Mouse (Mus musculus) thymus, postnatal 0 days (tissue): ENCODE measurements at regions not wholly inside any gene's neighbourhood (a gene's known extent, or its start where the extent isn't known, plus 50 kb on each side); places are given as distances from the start of the nearest gene placed in this dataset.
"Not testable (repeated sequence)": the region's sequence is repeated elsewhere in the genome, so short reads cannot be mapped to it uniquely, and the experiment has no call there.

Source experiments
- DNase-seq: peaks from one replicate; pipeline ENCODE4 v3.0.0-alpha.2; 2015; ENCODE audit warnings: low spot score

DNA sequence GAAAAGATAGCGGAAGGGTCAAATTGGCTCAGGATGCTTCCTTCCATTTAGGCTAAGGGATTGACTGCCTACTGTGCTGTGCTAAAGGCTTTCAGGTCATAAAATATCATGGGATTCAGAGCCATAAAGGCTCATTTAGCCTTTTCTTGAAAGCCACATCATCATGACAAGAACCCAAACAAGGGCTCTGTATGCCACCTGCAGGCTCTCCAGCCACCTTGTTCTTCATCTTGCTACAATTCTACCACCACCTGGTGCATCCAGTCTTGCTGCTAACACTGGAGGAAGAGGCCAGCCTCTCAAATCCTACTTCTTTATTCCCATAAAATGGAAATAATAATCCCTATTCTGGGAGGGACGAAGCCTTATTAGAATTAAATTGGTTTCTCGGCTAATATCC, 155.9 kb upstream of the Gm12728 start:
- no peak for DNase-seq

DNA sequence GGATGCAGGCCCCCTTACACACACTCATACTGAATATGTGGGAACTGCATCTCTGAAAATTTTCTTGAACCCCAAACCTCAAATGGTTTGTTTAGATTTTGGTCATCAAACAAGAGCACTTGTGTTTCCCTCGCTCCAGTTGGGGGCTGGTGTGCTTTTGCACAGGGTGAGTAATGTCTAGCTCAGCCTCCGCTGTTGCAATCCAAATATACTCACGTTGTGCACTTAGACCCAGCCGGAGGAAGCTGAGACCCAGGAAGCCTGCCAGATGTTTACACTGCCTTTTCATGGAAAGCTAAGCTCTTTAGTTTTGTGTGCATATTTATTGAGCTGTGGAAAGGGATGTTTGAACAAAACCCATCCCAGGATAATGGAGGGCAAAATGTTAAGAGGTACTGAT, 148.9 kb upstream of the Gm12728 start:
- DNase-seq: no peak

DNA sequence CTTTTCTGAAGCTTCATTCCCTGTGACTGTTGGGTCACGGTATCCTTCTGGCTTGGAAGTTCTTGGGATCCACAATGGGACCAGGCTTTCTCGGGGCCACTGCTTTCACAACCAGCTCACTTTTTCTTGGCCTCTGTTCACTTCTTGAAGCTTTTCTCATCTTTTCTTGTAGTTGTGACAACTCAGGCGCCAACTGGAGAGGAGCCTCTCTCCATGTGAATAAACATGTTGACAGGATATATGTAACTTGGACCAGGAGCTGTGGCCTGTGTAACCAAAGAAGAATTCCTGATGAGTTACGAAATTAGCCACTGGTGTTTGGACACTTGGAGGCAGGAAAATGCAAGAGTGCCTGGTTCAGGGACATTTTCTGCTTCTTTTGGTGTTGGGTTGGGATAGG, 148.1 kb upstream of the Gm12728 start:
- DNase-seq: no peak

DNA sequence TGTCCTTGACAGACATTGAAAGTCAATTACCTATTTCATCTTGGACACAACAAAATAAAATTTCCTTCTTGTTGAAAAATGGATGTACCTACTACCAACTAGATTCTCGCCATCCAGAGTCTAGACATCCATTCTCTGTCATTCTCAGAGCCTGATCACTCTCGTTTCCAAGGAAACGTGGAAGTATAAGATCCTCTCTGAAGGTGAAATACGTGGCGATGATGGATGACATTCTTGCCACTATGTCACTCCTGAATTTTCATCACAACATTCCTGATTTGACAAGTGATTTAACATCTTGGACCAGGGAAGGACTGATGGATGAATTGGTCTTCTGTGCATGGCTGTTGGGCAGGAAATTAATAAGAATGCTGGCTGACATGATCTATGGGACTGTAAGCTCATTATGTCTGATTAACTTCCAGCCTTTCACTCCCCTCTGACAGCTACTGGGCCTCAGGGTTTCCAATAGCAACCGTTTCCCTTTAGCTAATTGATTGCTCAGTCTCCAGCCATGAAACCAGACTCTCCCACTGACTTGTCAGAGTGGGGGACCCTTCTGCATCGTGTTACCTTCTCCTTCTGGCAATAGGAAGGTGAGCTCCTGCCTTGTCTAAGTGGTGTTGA, 140.7 kb upstream of the Gm12728 start:
- no peak for DNase-seq

DNA sequence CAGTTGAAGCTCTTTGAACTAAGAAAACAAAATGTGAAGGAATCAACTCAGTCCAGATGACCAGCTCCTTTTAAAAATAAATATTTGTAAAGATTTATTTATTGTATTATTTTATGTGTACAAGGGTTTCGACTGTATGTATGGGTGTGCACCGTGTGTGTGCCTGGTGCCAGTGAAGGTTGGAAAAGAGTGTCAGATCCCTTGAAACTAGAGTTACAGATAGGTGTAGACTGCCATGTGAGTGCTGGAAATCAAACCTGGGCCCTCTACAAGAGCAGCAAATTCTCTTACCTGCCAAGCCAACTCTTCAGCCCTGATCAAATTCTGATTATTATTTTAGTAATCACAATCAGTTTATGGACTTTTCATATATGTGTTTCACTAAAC, 140.2 kb upstream of the Gm12728 start:
- DNase-seq: no peak

DNA sequence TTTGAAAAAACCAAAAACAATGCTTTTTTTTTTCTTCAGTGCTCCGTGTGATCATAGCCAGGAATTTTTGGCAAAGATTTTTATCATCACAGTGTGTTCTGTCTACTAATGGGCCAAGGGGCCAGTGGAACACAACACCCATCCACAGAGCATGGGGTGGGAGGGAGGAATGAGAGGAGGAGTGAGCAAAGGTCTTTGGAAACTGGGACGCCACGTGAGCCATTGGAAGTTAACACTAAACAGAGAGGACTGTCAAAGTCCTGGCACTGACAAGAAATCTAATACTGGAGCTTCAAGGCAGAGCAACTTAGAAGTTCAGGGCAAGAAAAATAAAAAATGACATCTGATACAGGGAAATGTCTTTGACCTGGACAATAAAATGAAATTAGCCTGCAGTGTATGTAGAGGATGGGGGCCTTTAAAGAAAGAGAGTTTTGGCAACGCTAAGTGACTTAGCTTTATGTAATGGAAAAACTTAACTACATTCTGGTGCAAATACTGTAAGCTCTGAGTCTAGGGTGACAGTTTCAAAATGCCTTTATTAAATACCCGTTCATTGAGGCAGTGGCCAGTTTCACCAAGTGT, 133.5 kb upstream of the Gm12728 start:
- DNase-seq: no peak

DNA sequence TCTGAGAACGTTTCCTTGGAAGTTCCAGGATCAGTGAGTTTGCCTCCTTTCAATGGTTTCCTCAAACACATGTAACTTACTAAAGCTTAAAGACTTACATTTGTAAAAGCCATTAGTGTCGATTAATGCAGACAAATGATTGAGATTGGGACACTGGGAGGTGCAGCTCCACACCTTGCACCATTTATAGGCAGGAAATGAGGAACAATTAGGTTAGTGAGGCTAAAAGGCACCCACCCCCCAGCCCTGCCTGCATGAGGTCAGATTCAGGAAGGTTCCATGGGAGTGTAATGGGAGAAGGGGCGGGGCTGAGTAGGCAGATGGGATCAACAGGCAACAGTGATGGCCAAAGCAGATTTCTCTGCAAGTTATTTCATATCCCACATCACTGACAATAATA, 131.1 kb upstream of the Gm12728 start:
- no peak for DNase-seq

DNA sequence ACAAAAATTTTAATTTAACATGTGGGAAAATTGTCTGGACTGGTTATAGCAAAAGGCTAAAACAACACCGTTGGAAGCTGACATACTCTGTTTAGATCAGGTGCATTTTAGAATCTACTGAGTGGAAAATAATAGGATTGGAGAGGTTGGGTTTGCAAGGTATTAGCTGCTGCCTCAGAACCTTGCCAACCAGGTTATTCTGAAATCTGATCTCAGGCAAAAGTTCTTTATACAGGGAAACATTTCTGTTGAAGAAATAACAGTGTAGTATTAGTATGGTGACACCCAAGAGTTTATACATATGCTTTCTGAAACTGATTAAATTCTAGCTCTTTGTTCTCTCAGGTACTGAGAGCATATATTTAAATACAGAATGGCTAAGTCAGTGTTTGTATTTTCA, 113.0 kb upstream of the Gm12728 start:
- DNase-seq: no peak

DNA sequence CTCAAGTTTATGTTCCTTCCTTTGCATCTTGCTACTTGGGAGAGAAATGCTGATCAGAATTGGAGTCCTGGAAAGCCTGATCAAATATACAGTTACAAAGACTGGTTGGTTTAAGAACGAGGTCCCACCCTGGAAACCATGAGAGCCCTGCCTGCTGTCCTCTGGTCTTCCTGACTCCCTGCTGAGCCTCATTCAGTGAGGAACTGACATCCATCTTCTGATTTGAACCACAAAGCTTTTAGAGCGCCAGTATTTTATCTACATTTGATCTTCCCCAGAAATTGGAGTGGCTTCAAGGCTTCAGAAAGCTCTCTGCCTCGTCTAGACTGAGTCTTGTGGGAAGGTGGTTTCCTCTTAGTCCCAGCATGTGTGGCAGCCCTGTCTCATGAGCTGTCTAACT, 99.0 kb upstream of the Gm12728 start:
- no peak for DNase-seq

DNA sequence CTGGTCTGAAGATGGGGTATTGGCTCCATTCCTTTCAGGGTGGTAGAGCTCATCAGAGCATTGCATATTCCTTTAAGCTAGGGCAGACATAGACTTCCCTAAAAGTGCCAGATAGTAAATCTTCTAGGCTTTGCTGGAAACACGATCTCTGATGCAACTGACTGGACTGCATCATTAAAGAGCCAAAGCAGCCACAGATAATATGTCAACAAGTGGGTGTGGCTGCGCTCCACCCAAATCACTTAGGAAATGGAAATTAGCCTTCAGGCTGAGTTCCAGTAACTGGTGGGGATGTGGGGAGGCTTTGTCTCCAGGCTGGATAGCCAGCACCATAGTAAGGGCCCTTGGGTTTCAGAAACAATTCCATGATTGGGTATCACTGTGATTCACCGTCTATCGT, 97.3 kb upstream of the Gm12728 start:
- no peak for DNase-seq

DNA sequence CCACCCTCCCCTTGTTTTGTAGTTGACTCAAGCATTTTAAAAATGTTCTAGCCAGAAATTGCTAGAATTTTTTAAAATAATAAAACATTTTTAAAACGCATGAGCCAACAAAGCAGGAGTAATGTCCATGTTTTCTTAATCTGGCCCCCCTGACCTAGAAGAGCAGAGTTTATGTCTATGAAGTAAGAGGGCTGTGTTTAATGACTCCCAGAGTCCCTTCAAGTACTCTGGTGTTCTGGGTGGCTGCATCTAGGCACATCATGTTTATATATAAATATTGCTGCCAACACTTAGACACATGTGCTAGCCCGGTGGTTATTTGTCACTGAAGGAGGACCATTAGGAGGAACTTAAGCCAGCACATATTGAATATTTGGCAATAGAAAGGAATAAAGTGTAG, 93.8 kb upstream of the Gm12728 start:
- no peak for DNase-seq

DNA sequence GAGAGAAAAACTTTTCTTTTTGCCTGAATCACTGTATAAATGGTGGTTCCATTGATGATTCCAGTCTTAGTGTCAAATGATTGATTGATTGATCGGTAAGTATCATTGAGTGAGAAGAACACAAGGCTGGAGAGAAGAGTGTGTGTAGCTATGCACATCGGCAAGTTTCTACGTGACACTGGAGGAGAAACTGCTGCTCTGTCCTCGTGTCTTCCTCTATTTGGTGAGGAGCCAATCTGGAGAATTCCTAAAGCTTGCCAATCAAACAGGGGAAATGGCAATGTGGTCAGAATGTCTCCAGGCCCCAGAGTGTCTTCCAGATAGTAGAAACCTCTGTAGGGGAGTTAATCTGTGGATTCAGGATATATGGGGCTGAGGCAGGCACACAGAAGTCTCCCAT, 92.5 kb upstream of the Gm12728 start:
- no peak for DNase-seq

DNA sequence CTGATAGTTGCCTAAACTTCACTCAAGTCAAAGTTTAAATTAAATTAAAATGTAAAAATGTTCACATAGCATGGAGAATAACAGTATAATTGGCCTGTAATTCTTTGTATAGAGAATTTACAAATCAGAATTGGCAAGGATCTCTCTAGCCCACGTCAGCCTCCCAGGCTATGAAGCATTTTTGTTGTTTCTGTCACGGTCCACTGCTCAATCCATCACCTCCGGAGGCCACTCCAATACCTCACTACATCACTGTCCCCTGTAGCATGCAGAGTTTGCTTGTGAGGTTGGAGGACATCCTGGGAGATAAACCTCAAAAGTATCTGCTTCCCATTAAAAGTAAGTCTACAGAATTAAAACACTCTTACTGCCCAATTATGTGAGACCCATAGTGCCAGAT, 87.6 kb upstream of the Gm12728 start:
- no peak for DNase-seq

DNA sequence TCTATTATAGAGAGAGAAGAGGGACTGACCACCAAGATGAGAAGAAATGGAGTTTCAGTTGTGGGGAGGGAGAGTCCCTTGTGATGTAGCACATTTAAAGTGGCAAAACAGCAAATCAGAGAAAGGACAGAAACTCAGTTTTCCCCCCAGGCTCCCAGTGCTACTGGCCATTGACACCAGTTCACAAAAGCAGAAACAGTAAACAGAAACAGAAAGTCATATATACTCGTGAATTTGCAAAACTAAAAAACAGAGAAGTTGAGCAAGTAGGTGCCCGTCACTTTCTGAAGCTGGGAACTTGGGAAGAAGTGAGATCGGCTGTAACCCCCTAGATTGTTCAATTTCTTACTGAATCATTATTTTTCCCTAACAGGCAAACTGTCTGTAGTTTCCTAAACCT, 86.3 kb upstream of the Gm12728 start:
- no peak for DNase-seq

DNA sequence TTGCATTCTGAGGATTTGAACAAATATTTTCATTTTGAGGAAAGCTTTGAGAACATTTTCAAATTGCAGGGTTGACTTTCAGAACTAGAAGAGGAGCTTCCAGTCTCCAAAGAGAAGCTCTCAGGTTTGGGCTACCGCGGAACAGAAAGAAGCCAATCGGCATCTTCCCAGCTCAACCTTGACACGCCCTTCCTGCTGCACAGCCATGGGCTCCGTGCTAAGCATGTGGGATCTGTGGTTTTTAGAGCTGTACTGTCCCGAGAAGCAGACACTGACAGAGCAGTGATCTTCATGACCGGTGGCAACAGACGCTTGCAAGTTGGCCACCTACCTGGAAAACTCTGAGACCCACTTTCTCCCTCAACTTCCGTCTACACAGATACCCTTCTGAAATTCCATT, 85.4 kb upstream of the Gm12728 start:
- DNase-seq: no peak

DNA sequence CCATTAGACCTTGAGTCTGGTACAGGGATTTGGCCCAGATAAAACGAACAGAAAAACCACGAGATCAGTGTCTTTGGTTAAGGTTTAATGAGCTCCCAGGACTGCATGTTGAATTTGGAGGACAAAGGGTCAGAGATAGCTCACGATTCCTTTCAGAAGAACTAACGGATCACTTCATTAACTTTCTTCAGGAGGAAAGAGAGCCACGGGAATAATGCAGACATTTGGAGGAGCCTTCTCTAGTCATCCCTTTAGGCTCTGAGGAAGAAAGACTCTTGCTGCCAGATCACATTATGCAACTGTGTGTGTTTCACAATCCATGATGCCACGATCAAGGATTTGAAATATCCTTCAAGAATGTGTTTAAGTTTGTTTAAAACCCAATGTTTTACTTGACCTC, 83.7 kb upstream of the Gm12728 start:
- DNase-seq: no peak

DNA sequence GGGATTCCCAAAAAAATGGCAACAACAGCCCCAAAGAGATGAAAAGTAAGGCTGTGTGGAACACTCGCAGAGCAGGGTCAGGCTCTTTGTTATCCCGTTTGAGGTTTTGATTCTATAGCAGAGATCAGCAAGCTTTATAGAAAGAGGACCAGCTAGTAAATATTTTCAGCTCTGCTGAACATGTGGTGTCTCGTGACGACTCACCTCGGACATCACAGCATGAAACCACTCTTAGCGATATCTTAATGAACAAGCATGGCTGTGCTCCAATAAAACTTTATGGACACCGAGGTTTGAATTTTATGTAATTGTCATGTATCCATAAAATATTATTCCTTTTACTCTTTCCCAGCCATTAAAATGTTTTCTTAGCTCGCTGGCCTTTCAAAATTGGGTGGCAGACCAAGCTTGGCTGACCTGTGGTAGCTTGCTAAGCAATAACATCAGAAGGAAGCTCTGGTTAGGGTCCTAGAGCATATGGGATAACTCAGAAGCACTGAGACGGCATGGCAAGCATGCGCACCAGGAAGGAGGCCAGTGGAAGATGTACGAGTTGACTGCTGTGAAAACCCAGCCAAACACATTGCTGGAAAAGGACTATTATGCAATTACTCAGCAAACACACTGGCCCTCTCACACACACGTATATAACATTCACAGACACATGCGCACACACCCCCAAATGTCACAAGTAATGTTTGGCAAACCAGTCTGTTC, 81.4 kb upstream of the Gm12728 start:
- no peak for DNase-seq

DNA sequence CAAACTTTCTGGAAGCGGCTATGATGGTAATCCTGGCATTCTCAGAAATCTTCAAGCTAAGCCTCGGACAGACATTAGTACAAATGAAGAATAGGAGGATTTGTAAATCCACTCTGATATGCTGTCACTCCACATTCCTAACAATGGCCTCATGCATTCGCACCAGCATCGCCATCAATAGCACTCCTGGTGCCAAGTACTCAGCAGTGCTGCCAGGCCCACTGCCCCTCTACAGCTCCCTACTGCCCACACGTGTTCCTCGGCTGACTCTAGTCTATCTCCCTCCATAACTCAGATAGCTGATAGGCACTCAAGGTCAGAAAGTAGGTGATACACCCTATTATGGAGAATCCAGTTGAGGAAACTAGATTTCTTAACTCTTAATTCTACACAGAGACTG, 75.7 kb upstream of the Gm12728 start:
- DNase-seq: no peak

DNA sequence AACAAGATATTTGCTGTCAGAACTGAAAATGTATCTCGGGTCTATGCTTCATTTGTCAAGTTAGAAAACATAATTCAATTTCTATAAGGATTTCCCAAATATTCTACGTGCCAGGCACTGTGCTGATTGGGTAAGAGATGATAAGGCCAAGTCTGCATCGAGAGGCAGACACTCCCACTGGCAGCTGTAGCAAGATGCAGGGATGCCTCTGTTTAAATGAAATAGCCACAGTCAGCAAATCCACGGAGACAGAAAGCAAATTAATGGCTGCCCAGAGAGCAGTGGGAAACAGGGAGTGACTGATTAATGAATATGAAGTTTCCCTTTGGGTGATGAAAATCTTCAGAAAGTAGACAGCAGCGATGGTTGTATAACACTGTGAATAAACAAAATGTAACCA, 71.6 kb upstream of the Gm12728 start:
- no peak for DNase-seq

DNA sequence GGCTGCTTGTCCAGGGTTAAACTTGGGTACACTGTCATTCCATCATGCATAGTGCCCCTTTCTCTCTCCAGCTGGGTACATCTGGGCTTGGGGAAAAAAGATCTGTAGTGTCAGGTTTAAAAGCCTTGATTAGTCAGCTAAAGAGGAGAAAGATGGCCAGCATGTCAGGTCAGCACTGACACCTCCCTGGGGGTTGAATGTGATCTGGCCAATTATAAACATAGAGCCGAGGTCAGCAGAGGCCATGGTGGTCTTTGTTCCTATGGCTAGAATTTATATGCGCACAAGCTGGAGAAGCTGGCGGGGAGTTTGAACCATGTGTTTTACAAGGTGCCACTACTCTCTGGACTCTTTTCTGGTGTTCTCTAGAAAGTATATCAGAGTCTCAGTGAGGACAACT, 61.0 kb upstream of the Gm12728 start:
- DNase-seq: no peak

DNA sequence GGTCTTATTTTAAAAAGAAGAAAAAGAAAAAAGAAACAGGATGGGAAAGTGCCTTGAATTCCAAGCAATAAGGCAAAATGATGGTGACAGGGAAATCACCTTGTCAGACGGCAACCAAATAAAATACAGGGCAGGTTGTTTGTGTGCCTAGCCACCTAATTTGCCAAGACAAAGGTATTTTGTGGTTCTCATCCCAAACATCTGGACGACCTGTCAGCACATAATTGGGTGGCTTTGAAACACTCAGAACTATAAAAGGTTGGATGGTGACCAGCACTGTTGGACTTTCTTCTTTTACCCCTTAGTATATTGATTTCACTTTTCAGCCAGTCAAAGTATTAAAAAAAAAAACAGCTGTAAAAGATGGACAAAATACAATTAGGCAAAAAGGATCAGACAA, 58.8 kb upstream of the Gm12728 start:
- no peak for DNase-seq

DNA sequence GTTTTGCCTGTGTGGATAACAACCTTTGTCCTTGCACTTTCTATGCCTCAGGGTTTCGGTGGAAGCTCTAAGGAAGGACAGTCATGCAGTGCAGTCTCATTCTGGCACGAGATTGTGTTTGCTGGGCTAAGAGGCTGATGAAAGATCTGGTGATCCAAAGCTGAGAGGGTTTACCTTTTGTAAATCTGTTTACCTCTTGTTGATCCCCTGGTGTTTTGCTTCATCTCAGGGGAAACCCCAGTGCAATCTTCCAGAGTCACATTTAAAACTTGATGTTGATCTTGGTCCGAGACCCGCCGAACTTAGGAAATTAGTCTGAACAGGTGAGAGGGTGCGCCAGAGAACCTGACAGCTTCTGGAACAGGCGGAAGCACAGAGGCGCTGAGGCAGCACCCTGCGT, 54.6 kb upstream of the Gm12728 start:
- DNase-seq: not testable (repeated sequence)
